Mouse (Mus musculus) thymus, adult 2 months (tissue): ENCODE data around the gene Fsip1. TPM values are rescaled to one million over a fixed set of nuclear protein-coding genes. Genes with fewer than 3 reads are reported as not detected.

Experiments used
- DNase-seq: peaks from one replicate; pipeline ENCODE4 v3.0.0; 2021
- H3K27ac ChIP-seq: fragments of 200-500 bp; 2 replicates; pipeline ENCODE4 v1.5.1; 2012; ENCODE audit warnings: low read length, control low read depth; ENCODE audit not compliant: control insufficient read depth, insufficient read depth
- H3K27me3 ChIP-seq: fragments of 200-500 bp; 2 replicates; pipeline ENCODE4 v1.6.1; 2012; ENCODE audit warnings: mild to moderate bottlenecking, low read length, moderate library complexity, mixed read lengths; ENCODE audit not compliant: control insufficient read depth, insufficient read depth
- H3K36me3 ChIP-seq: fragments of 200-500 bp; 2 replicates; pipeline ENCODE4 v1.6.1; 2012; ENCODE audit warnings: mild to moderate bottlenecking, low read length, moderate library complexity; ENCODE audit not compliant: control insufficient read depth, insufficient read depth
- H3K4me1 ChIP-seq: fragments of 200-500 bp; replicated peaks from 2 replicates; pipeline ENCODE4 v1.6.1; 2012; ENCODE audit warnings: low read length; ENCODE audit not compliant: control insufficient read depth, insufficient read depth
- H3K4me3 ChIP-seq: fragments of 200-500 bp; 2 replicates; pipeline ENCODE4 v1.5.1; 2012; ENCODE audit warnings: mild to moderate bottlenecking, low read length, control low read depth, moderate library complexity; ENCODE audit not compliant: control insufficient read depth, insufficient read depth
- CTCF ChIP-seq: fragments of 200-500 bp; IDR thresholded peaks from 2 replicates; pipeline ENCODE4 v1.5.1; 2012; ENCODE audit warnings: mild to moderate bottlenecking, control low read depth, low read length, moderate library complexity, borderline replicate concordance; ENCODE audit not compliant: control insufficient read depth, poor library complexity, insufficient read depth; ENCODE audit errors: extremely low read depth
- POLR2A ChIP-seq: fragments of 200-500 bp; IDR thresholded peaks from 2 replicates; pipeline ENCODE4 v1.6.1; 2012; ENCODE audit warnings: mild to moderate bottlenecking, low read length, control low read depth, moderate library complexity; ENCODE audit not compliant: control insufficient read depth, poor library complexity, insufficient read depth; ENCODE audit errors: extremely low read depth
- WGBS: fragments of 180-500 bp; shearing (Covaris S2); methylation state at CpG from one replicate; pipeline ENCODE4 v1.1.7; 2018; 5-methylcytosine and 5-hydroxymethylcytosine counted together
- polyA plus RNA-seq: library from polyadenylated mRNA; depleted of rRNA; stranded (reverse); fragments of >200 nt; gene quantifications from 2 replicates; pipeline ENCODE4 v1.2.3, GENCODE M21; 2012

Gene Fsip1
- polyA plus RNA-seq, 1 experiment, result not detected

DNA sequence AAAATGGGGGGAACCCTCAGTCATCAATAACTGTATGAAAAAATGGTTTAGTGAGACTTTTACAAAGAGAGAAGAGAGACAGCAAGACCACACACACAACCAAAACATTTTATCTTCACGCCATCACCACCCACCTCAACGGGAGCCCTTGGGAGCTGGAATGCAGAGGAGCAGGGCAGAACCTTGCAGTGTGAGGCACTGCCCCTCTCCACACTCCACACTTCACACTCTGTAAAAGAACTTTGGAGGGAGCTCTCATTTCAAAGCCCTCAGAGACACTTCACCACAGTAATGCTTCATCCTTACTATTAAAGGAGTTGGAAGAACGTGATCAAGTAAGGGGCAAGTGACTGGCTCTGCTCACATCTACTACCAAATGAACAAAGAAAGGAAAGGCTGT is 26.2 kb downstream of the Fsip1 start:
- WGBS, result 81% methylated on average over 3 of the region's 3 CpGs
- Histone ChIP-seq H3K4me1 (no peaks in the 10 kb centered on the region), H3K36me3 (no peaks in the 10 kb centered on the region), H3K27me3 (no peaks in the 10 kb centered on the region), H3K27ac (no peak overlapping the region), H3K4me3 (no peak overlapping the region)
- TF ChIP-seq POLR2A (no peak), CTCF (no peak)
- DNase-seq, result no peak

DNA sequence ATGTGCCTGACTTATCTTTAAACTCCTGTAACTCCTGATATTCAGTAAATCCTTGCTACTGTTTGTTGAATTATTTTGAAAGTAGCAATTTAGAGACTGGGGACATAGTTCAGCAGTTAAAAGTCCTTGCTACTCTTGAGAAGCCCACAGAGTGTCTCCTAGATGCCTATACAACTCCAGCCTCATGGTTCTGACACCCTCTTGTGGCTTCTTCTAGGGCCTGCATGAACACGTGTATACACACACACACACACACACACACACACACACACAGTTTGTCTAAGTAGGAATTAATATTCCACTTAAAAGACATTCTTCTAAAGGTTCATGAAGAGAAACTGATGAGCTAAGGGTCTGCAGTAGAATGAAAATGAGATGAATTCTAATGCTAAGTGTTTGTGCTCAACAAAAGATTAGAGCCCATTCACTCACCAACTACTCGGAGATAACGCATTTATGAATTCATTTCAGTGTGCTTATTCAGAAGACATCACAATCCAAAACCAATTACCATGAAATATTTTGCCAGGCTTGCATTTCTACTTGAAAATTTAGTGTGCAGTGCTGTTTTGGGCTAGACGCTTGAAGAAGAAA is 28.2 kb downstream of the Fsip1 start:
- WGBS, result 95% methylated on average over 4 of the region's 4 CpGs
- Histone ChIP-seq H3K4me3 (no peak overlapping the region), H3K4me1 (no peaks in the 10 kb centered on the region), H3K27me3 (no peaks in the 10 kb centered on the region), H3K36me3 (no peaks in the 10 kb centered on the region), H3K27ac (no peak overlapping the region)
- TF ChIP-seq POLR2A, result no peak
- TF ChIP-seq CTCF, result no peak
- no peak for DNase-seq

DNA sequence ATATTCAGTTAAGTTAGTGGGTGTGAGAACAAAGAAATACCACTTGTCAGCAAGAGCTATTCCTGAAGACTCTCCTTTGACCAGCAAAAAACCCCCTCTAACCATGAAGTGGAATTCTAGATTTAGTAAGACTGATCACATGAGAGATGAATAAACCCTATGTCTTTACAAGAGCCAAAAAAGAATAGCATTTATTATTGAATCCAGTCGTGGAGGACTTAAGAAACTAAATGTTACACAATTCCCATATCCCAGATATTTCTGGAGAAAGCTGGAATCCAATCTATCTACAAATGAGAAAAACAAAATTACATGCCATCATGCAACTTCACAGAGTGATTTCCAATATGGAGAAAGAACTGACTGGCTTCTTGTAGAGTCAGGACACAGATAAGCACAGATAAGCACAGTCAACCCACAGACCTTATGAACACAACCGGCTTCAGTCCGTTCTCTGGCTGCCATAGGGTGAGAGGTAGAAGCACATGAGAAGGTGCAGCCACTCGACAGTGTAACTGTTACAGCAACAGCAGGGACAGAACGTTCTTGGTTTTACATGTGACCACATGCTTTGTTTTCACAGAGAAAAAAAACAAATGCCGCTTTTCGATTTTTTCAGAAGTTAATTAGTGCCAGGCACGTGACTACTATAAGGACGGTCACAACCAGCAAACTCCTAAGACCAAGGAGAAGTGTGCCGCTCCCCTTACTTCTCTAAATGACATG is 31.3 kb downstream of the Fsip1 start:
- H3K4me1 ChIP-seq, result no peaks in the 10 kb centered on the region
- TF ChIP-seq POLR2A, result no peak
- no peak overlapping the region for H3K27ac ChIP-seq
- H3K27me3 ChIP-seq, result no peaks in the 10 kb centered on the region
- H3K36me3 ChIP-seq, result no peaks in the 10 kb centered on the region
- WGBS, result 81% methylated on average over 10 of the region's 10 CpGs
- DNase-seq, result no peak
- H3K4me3 ChIP-seq, result no peak overlapping the region

DNA sequence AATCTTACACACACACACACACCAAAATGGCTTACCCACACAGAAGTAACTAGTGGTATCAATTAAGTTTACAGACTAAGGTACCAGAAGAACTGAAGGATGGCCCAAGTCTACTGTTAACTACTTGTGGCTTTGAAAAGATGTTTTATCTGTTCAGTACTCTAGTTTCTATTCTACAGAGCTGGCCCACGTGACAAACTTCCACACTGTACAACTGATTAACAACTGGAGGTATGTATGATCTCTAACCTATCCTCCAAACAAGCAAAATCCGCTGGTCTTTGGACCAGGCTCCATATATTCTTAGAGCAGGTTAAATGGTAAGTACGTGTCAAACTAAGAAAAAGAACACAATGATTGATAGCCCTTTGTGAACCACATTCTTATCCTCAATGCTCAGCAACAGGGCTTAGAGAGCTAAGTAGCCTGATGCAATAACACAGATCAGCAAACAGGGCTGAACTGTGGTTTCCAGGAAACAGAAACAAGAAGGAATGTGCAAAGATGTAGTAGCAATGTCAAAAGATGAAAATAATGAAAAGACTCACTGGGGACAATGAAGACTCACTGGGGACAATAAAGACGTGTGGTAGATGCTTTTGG is 38.7 kb downstream of the Fsip1 start:
- TF ChIP-seq POLR2A, result no peak
- no peak for TF ChIP-seq CTCF
- Histone ChIP-seq H3K4me1 (no peaks in the 10 kb centered on the region), H3K4me3 (no peak overlapping the region), H3K27ac (no peak overlapping the region), H3K36me3 (no peaks in the 10 kb centered on the region), H3K27me3 (no peaks in the 10 kb centered on the region)
- DNase-seq, result no peak
- 59% methylated on average over 4 of the region's 4 CpGs for WGBS

DNA sequence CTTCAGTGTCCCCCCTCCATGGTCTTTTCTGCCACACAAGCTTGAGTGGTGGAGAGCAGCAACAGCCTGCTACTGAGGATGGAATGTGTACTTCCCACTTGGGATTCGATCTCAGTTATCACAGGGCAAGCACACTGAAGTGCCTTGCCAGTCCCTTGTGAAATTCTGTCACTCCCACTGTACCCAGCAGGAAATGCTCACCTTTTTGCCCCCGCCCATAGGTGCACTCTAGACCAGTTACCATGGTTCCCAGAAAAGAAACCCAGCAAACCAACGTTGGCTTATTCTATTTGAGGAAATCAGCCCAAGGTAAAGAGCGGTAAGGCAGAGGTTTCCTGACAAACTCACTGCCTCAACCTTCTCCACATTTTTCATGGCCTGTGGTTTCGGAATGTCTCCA is 47.1 kb downstream of the Fsip1 start:
- Histone ChIP-seq H3K36me3 (no peaks in the 10 kb centered on the region), H3K4me1 (no peaks in the 10 kb centered on the region), H3K27ac (no peak overlapping the region), H3K27me3 (no peaks in the 10 kb centered on the region), H3K4me3 (no peak overlapping the region)
- TF ChIP-seq CTCF, result no peak
- no peak for TF ChIP-seq POLR2A
- WGBS, result 65% methylated on average over 5 of the region's 5 CpGs
- no peak for DNase-seq

DNA sequence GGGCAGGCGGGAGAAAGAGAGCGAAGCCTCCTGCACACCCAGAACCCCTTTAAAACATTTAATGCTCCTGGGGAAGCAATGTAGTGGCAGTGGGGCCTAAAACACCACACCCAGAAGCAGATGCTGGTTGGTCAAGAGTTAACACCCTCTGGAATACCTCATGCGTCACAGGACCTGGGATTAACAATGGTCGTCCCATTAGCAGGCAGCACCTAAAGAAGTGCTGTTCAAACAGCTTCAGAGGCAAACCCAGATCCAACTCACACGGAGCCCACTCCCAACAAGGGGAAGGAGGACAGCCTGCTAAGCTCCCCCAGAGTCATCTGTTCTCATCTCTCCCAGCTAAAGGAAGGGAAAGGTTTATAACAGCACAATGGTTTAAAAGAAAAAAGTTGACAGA is 48.1 kb downstream of the Fsip1 start:
- no peak overlapping the region for H3K27ac ChIP-seq
- DNase-seq, result no peak
- TF ChIP-seq POLR2A, result no peak
- TF ChIP-seq CTCF, result no peak
- H3K4me3 ChIP-seq, result no peak overlapping the region
- 87% methylated on average over 5 of the region's 5 CpGs for WGBS
- H3K27me3 ChIP-seq, result no peaks in the 10 kb centered on the region
- no peaks in the 10 kb centered on the region for H3K36me3 ChIP-seq
- H3K4me1 ChIP-seq, result no peaks in the 10 kb centered on the region
